Mouse (Mus musculus): ENCODE results near the gene Ncam1.

- no peak for TF ChIP-seq CTCF (IDR thresholded peaks at IDR 0.05; ENCODE audit: low read depth, low read length)
- TF ChIP-seq GATA1 (IDR thresholded peaks at IDR 0.05; ENCODE audit: borderline replicate concordance, low read length), result no peak
- no peak for TF ChIP-seq TAL1 (conservative IDR thresholded peaks at IDR 0.05; ENCODE audit: low read depth, low read length)
- no peak for TF ChIP-seq POLR2AphosphoS5 (IDR thresholded peaks at IDR 0.05; ENCODE audit: insufficient replicate concordance, low read depth, low read length)
- TF ChIP-seq GATA2 (IDR thresholded peaks at IDR 0.05; ENCODE audit: borderline replicate concordance, low read depth, low read length), result no peak
Measured at GRCm38 (mm10) chr9:49792646-49793045, 6.1 kb downstream of the Ncam1 start.
